Mouse (Mus musculus) monocyte, adult 59 days (primary cell): ENCODE data around the gene Naa30. TPM values are rescaled to one million over a fixed set of nuclear protein-coding genes. Genes with fewer than 3 reads are reported as not detected.

Source experiments
- total RNA-seq, 2 experiments: library from RNA; stranded (reverse); gene quantifications; one replicate each; pipeline ENCODE4 v1.2.4; 2023

Naa30 gene
- 10 to 100 TPM; 17.1 to 19.4 TPM for total RNA-seq

GRCm38 (mm10) chr14:49171867-49172581, at the start of gene Naa30:
Gene Naa30, plus strand, starts transcription at chr14:49172226.

Other genes starting within 250 kb of the Naa30 start
- gene Ap5m1, start 106.1 kb upstream of the Naa30 start, total RNA-seq = 10 to 100 TPM; 19.9 to 24.7 TPM
- 10 to 100 TPM; 44.7 to 46.8 TPM for gene Exoc5, start 105.6 kb upstream of the Naa30 start, total RNA-seq
- not detected for gene ccdc198, start 73.2 kb downstream of the Naa30 start, total RNA-seq